Mouse (Mus musculus) lung, adult 2 months (tissue): ENCODE results near the gene Rnf181.

ENCODE experiments used
- CTCF ChIP-seq: fragments of 200-500 bp; IDR thresholded peaks from 2 replicates; pipeline ENCODE4 v1.5.1; 2011; ENCODE audit warnings: mild to moderate bottlenecking, low read length, control low read depth; ENCODE audit not compliant: insufficient read depth
- POLR2A ChIP-seq: fragments of 200-500 bp; IDR thresholded peaks from 2 replicates; pipeline ENCODE4 v1.6.1; 2011; ENCODE audit warnings: low read depth, mild to moderate bottlenecking, control low read depth, low read length, borderline replicate concordance; ENCODE audit errors: extremely low read depth

- TF ChIP-seq POLR2A: no peak
- TF ChIP-seq CTCF: no peak
These were observed 13.9 kb downstream of the Rnf181 start for GRCm38 (mm10) chr6:72352636-72353405.
